Mouse (Mus musculus): ENCODE measurements around the gene Ebf3. TPM values are rescaled to one million over a fixed set of nuclear protein-coding genes. Genes with fewer than 3 reads are reported as not detected.

Gene Ebf3
- total RNA-seq, 2 experiments from 2014 or later: 0.12 TPM; not detected in 1

DNA sequence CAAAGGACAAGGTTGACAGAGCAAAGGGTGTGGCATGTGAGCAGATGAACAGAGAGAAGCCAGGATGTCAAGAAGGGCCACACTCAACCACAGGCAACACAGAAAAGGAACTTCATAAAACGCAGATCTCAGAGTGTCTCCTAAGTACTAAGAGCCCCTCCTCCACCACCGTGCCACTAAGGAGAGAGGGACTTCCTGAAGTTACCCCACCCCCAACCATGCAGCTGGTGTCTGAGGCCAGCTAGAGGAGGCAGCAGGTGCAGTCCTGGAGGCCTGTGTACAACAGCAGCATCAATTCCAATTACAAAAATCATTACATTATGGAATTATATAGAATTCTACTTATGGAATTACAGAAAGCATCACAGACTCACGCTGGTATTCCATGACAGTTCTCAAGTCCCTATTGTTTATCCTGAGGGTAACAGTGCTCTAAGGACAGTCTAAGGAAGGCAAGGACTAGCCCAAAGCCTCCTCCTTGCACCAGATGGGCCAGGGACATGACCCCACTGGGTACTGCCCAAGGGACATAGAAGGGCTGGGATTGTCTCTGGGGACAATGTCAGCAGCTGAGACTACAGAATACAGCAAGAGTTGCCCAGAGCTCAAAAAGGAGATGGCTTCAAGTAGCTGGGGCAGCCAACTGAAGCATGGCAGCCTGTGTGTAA lies 24.8 kb downstream of the Ebf3 start:
- ATAC-seq (replicated peaks; ENCODE audit: poor library complexity): no peak

DNA sequence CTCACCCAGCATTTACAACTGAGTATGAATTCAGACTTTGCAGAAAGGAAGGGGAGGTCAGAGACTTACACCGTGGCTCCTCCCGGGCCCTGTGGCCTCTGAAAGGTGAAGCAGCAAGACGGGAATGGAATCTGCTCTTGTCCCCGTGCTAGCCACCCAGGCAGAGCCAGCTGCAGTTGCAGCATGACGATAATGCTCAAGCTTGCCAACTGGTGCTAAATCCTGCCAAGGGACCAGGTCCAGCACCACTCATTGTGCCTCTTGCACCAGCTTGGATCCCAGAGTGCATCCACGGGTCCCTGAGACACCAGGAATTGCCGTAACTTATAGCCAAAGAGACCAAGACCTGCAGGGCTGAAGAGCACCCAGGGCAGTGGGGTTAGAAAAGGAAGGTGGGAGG lies 36.1 kb downstream of the Ebf3 start:
- no peak for ATAC-seq (replicated peaks; ENCODE audit: poor library complexity)

DNA sequence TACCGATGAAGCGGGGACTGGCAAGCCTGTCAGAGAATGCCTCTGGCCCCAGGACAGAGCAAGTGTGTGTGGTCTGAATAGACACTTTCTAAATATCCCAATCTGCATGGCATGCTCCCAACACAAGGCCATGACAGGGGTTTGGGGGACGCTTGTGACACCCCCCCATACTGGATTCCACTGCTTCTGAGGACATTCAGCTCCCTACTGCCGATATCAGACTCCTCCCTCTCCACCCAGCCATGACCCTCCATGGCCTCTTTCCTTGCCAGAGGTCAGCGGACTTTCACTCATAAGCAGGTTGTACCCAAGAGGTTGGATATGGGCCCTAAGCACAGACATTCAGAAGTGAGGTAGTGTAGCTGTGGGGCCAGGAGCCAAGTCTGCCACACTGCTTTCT lies 36.5 kb downstream of the Ebf3 start:
- ATAC-seq (replicated peaks; ENCODE audit: poor library complexity): no peak

DNA sequence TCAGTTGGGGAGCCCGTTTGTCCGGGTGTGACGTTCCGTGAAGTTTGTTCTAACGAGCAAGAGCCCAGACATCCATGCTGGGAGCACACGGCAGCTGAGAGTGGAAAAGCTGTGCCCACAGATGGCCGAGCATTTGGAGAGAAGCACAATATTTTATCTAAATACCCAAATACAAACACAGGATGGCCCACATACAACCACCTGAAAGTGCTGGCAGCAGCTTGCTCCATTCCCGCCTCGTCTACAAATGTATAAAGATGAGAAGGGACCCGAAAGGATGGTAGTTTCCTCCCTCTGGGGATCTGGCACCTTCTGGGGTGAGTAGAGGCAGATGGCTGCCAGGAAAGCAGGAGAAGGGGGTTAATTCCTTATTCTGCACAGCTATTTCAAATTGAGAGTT lies 42.0 kb downstream of the Ebf3 start:
- no peak for ATAC-seq (replicated peaks; ENCODE audit: poor library complexity)

DNA sequence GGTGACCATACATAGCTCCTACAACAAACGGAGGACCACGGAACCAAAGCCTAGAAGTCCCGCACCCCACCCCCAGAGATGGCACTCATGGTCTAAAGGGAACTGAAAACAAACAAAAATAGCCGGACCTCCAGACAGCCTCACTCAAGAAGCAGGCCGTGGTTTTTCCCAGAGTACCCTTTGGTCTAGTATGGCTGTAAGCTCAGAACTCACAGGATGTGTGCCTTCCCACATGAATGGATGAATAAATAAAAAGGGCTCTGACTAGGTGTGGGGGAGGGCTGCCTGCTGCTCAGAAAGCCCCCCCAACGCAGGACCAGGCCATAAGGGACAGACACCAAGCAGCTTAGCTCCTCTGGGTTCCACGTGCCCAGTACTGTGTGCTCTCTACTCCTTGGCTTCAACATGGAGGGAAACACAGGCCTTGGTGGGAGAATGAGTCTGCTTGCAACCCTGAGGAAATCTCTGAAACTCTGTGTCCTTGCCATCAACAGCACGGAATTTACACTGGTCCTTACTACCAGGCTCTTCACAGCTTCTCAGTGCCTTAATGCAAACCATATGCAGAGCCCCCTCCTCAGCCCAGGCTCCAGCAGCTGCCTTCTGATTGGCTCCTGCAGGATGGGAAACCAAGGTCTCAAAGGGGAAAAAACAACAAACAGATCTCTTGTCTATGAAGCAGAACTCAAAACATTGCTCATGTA lies 45.6 kb downstream of the Ebf3 start:
- no peak for ATAC-seq (replicated peaks; ENCODE audit: poor library complexity)

DNA sequence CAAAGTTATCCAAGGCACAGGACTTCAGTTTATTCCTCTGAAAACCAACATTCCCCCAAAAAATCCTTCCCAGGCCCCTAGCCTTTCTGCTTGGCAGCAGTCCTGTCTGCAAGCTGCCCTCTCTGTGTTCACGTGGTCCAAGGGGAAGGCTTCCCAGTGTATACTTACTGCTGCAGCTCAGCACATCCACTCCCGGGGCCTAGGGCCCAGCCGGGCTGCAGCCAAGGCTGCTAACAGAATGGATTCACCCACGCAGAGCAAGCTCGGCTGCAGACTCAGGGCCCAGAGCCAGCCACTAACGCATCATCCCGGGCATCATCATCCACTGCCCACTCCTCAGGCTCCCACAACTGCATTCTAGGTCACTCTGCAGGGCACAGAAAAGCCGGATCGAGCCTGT lies 46.8 kb downstream of the Ebf3 start:
- ATAC-seq (replicated peaks; ENCODE audit: poor library complexity): no peak

DNA sequence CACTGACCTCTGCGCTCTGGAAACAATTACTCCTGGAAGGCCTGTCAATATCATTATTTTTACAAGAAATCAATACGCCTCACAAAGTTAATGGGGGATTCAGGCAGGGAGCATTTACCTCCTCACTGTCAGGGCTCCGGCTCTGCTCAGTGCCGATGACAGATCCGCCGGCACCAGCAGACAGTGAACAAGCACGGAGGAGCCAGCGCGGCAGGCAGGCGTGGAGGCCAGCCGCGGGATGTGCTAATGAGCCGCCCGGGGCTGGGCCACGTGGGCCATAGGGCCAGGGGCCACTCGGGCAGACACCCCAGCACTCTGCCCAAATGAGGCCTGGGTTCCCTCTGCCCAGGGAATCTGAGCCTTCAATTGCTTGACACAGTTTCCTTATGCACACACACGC lies 47.7 kb downstream of the Ebf3 start:
- ATAC-seq (replicated peaks; ENCODE audit: poor library complexity): no peak

DNA sequence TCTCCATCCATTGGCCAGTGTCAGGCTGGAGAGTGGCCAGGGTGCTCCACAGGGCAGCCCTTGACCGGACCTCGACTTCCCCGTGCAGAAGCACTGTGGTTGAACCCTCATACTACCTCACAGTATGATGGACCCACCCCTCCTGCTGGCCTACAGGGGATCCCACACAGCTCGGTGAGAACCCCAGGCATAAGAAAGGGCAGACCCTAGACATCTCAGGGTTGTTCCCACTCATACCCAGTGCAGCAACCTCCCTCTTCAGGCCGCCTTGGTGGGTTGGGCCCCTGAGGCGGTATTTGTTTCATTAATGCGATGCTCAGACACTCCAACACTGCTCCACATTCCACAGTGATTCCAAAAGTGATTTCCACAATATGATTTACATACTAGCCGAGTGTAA lies 51.9 kb downstream of the Ebf3 start:
- no peak for ATAC-seq (replicated peaks; ENCODE audit: poor library complexity)

DNA sequence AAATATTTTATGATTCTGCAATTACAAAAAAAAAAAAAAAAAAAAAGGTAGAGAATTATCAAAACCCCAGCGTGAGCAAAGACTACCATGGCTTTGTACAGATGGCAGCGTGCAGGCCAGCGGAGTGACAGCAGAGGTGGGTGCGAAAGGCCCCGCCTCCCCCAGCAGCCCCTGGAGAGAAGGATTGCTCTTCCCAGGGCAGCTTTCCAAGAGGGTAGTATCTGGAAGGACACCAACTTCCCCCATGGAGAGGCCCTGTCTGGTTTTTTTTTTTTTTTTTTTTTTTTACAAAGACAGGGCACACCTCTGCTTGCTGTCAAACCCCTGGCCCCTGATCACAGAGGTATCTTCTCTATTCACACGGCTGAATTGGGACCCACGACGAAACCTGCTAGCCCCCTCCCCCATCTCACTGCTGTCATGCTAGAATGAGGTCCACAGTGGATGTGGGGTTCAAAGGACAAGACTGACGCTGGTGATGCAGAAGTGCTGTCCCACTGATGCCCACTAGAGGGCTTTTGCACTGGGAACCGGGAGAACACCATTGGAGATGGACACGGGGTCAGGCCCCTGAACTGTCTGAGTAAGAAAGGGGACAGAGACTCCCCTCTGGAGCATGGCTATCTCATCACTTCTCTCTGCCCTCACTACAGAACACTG lies 67.9 kb downstream of the Ebf3 start:
- peak; percentile 94 for ATAC-seq (replicated peaks; ENCODE audit: poor library complexity)

DNA sequence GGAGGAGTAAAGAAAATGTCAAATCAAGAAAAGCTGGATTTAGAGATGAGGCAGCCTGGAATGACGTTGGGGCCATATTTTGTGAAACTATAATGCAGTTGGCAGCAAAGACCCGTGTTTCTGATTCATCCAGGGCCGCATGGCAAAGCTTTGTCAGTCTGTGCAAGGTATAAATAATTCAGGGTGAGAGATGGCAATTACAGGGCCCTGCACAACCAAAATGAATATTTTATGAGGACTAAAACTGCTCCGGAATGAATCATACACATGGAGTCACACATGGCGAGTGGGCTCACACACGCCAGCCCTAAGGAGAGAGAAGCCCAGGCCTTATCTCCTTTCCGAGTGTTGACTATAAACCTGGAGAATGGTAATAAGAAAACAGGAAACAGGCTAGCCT lies 69.4 kb downstream of the Ebf3 start:
- no peak for ATAC-seq (replicated peaks; ENCODE audit: poor library complexity)

DNA sequence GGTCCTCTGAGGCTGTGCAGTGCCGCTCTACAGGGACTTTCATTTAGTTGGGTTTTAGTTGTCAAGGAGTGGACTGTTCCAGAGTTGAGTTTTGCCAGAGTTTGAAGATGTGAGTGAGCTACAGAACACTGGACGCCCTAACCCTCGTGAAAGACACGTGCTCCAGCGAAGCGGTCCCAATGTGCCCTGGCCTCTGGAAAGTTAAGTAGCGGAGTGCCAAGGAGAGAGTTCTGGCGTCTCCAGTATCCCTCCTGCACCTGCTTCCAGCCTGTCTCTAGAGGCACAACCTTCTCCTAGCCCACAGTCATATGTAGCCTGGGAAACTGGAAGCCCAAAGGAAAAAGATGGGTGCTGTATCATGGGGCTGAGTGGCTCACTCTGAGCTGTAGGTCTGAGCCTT lies 73.8 kb downstream of the Ebf3 start:
- ATAC-seq (replicated peaks; ENCODE audit: poor library complexity): no peak

DNA sequence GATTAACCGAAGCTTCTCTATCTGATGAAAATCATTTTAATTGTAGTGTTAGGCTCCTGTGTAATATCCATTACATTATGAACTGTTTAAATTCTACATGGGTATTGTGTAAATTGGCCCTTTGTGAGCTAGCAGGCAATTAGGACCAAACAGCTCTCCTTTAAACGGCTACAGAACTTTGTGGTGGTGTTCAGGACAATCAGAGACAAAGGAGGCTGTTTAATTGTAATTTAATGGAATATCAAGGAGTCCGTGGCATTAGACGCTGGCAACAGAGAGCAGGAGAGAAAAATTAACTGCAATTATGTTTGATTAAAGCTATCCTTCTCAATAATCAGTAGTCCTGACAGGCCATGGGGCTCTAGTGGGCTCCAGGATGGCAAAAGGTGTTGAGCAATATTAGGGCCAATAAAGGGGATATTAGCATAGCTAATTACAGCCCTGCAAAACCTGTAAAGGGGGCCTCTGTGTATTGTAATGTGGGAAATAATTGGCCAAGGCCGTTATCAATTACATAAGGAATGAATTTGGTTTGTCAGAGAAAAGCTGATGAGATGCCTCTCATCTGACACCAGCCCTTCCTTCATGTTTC lies 74.6 kb downstream of the Ebf3 start:
- ATAC-seq (replicated peaks; ENCODE audit: poor library complexity): no peak

DNA sequence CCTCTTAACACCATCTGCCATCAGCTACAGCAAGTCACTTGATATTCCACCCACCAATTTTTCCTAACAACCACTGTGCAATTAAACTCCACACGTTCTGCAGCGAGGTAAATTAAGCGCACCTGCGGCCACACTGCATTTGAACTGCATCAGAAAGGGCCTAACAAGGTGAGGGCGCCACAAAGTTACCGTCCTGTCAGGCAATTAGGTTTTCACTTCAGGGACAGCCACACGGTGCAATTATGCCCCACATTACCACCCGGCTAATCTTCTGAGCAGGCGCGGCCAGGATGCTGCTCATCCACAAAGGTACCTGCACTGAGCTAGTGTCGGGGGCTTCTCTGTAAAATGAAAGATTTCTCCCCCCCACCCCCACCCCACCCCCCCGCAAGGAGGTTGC lies 76.8 kb downstream of the Ebf3 start:
- ATAC-seq (replicated peaks; ENCODE audit: poor library complexity): no peak

DNA sequence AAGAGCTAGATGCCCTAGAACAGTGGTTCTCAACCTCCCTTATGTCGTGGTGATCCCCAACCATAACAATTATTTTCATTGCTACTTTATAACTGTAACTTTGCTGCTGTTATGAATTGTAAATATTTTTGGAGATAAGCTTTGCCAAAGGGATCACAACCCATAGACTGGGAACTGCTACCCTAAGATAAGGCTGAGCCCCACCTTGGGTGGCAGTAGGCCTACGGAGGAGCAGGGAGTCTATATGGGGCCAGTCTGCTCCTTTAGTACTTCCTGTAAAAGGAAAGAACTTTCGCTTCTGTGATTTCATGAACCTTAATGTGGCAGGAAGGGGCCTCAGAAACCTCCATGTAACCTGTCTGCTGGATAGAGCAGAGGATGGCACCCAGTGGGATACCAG lies 90.4 kb downstream of the Ebf3 start:
- ATAC-seq (replicated peaks; ENCODE audit: poor library complexity): no peak

DNA sequence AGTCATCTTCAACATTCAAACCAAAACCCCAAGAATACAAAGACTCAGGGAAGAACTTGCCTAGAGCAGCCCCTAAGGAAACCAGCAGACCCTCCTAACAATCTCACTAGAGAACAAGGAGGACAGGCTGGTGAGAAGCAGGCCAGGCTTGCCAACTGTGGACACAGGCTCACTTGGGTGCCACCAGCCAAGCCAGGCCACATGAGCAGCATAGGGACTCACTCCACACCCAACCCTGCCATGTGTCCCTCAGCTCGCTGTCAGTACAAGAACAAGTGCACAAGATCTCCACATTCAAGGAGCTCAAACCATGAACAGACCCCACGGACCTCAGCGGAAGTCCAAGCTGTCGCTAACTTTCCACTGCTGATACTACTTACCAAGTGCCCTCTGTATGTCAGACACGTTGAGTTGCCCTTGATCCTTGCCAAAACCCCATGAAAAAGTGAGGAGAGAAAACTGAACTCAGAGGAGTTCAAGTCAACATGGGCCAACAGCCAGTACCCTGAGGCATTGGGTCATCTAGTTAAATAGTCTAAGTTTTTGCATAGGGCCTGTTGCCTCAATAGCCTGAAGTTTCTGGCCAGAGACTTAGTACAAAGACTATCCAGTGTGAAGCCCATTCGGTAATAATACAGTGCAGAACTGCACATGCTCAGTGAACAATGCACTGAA lies 91.3 kb downstream of the Ebf3 start:
- no peak for ATAC-seq (replicated peaks; ENCODE audit: poor library complexity)

DNA sequence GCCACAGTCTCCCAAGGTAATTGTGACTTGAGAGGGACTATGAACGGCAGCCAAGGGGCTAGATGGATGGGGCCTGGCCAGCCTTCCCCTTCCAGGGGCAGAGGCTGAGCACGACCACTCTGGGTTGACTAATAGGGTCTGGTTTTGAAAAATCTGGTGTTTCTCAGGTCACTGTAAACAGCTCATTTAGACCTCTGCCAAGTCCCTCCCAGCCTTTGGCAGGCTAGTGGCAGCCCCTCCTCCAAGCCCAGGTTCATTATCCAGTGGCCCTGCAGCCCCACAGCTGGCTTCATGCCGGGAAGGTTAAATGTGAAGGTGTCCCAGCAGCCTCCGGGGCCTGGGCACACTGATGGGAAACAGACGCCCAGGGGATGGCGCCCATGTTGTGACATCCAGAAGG lies 92.6 kb downstream of the Ebf3 start:
- ATAC-seq (replicated peaks; ENCODE audit: poor library complexity): no peak

DNA sequence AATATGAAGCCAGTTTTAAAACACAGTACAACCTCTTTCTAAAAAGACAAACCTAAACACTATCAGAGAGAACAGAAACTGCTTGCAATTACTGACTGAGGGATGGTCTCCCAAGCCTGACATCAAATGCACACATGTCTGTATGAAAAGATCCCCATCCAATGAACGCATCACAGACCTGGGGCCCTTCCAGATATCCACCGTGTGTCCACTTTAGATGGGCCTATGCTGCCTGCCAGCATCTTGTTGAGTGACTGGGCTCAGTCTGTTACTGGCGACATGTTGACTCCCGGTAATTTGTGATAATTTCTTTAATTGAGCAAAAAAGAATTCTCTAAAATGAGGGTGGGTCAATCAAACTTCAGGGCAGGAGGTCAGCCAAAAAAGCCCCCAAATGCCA lies 93.8 kb downstream of the Ebf3 start:
- ATAC-seq (replicated peaks; ENCODE audit: poor library complexity): no peak

DNA sequence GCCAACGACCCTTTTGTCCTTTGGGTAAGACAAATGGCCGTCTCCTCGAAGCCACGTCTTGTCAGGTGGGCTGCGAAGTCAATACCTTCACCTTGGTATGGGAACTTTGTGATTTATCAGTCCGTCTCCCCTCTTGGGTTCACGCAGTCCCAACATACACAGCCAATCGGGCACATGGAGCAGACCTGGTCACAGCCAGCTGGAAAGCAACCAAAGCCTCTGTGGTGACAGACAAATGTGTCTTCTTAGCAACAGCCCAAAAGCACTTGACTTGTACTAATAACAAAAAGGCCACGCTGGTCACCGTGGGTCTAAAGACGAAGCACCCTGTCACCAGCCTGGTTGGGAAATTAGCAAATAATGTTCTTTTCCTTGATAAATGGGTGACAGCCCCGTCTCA lies 95.5 kb downstream of the Ebf3 start:
- no peak for ATAC-seq (replicated peaks; ENCODE audit: poor library complexity)

DNA sequence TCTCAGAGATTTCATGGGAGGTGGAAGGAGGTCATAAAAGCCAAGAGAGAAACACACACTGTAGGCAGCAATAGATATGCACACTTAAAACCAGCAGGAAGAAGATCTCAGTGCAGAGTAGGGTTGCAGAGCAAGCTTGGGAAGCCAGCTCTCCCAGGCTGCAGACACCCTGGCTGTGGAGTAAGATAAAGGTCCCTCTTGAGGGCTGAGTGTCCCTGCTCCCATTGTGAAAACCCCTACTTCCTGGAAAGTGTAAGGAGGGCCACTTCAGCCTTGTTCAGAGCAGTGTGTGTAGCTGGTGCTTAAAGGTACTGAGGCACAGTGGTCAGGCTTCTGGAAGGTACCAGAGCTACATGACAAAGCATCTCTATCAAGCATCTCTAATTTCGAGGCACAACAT lies 100.8 kb downstream of the Ebf3 start:
- no peak for ATAC-seq (replicated peaks; ENCODE audit: poor library complexity)

DNA sequence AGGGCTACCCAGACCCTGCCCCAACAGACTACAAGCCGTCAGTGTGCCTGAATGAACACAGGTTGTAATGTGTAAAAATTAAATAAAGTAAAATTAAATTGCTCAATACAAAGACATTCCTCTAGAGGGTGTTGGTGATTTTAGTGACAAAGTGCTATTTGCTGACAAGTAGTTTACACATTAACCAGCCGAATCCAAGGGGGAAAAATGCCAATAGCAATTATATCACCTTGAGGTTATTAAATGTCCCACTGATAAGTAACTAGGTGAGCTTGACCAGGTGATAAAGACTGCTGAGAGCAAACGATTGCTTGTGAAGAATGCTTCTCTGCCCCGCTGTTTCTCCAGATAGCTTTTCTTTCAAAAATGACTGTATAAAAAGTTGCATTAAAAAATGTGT lies 102.9 kb downstream of the Ebf3 start:
- no peak for ATAC-seq (replicated peaks; ENCODE audit: poor library complexity)

DNA sequence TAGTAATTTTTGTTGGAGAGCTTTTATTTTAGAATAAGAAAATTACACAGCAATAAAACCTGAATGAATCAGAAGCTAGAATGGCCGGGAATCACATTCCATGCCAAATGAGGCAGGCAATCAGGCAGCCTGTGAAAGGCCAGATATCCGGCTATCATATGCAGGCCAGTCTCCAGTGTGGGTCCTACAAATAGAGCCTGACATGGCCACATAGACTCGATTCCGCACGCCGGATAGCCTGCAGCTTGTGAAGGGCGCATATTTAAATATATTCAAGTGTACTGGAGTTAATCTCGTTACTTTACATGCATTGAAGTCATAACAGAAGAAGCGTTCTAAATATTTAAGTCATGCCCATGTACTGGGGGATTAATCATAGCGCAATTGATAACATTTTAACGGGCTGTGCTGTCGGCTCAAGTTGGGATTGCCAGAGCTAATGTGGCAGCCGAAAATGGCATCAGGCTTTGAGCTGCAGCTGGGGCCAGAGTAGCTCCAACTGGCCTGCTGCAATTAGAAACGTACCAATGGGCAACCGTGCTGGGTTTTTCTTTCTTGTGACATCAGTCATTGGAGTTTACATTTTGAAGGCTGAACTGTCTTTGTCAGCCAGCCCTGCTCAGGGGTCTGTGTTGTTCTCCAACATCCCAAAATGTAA lies 104.4 kb downstream of the Ebf3 start:
- ATAC-seq (replicated peaks; ENCODE audit: poor library complexity): no peak

Measured in megakaryocyte progenitor cell, adult 5-6 weeks (primary cell).